Mouse (Mus musculus): ENCODE data around the gene Hyal2.

- TF ChIP-seq EP300 (IDR thresholded peaks at IDR 0.05; ENCODE audit: insufficient read depth, low read depth, low read length) (no peak), CTCF (IDR thresholded peaks at IDR 0.05) (no peak), POLR2A (IDR thresholded peaks at IDR 0.05; ENCODE audit: insufficient read depth, low read depth, low read length) (no peak)
Measured at GRCm38 (mm10) chr9:107555701-107556100, 12.0 kb upstream of the Hyal2 start.
